Mouse (Mus musculus) thymus, adult 2 months (tissue): ENCODE results near the gene Smarca4.

ENCODE experiments used
- CTCF ChIP-seq: fragments of 200-500 bp; IDR thresholded peaks from 2 replicates; pipeline ENCODE4 v1.5.1; 2012; ENCODE audit warnings: mild to moderate bottlenecking, control low read depth, low read length, moderate library complexity, borderline replicate concordance; ENCODE audit not compliant: control insufficient read depth, poor library complexity, insufficient read depth; ENCODE audit errors: extremely low read depth
- POLR2A ChIP-seq: fragments of 200-500 bp; IDR thresholded peaks from 2 replicates; pipeline ENCODE4 v1.6.1; 2012; ENCODE audit warnings: mild to moderate bottlenecking, low read length, control low read depth, moderate library complexity; ENCODE audit not compliant: control insufficient read depth, poor library complexity, insufficient read depth; ENCODE audit errors: extremely low read depth

DNA sequence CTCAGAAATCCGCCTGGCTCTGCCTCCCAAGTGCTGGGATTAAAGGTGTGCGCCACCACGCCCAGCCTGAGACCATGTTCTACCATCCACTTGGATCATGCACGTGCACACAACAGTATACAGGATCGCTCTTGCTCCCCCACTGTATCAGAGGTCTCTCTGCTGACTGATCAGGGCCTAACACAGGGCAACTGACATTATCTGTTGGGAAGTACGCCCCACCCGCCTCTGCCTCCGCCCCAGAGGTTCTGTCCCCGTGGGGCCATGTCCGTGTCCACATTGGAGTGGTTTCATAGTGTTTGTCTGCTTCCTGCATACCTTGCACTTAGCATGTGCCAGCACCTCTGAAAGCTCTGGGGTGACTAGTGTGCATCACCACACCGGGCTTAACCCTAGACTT is 125.5 kb downstream of the Smarca4 start:
- TF ChIP-seq CTCF: no peak
- TF ChIP-seq POLR2A: no peak
